Mouse (Mus musculus) heart, postnatal 25 days (tissue): ENCODE measurements around the gene Ctc1. TPM values are rescaled to one million over a fixed set of nuclear protein-coding genes. Genes with fewer than 3 reads are reported as not detected.
A peak's percentile ranks its signal among the peaks of the same experiment; 100 is the strongest.
"Not testable (repeated sequence)": the region's sequence is repeated elsewhere in the genome, so short reads cannot be mapped to it uniquely, and the experiment has no call there.

ENCODE experiments used
- DNase-seq: peaks from one replicate; pipeline ENCODE4 v3.0.0; 2022; ENCODE audit warnings: low spot score
- intact Hi-C: fragments of 180-260 bp; cut with DNase I; formaldehyde crosslinking; loops from one replicate; pipeline ENCODE4 v1.15.1; 2025
- total RNA-seq, 2 experiments: library from RNA; stranded (reverse); gene quantifications; 2 replicates each; pipeline ENCODE4 v1.2.3; 2021

Gene Ctc1
- total RNA-seq = 10 to 100 TPM; 11.5 to 13.7 TPM

DNA sequence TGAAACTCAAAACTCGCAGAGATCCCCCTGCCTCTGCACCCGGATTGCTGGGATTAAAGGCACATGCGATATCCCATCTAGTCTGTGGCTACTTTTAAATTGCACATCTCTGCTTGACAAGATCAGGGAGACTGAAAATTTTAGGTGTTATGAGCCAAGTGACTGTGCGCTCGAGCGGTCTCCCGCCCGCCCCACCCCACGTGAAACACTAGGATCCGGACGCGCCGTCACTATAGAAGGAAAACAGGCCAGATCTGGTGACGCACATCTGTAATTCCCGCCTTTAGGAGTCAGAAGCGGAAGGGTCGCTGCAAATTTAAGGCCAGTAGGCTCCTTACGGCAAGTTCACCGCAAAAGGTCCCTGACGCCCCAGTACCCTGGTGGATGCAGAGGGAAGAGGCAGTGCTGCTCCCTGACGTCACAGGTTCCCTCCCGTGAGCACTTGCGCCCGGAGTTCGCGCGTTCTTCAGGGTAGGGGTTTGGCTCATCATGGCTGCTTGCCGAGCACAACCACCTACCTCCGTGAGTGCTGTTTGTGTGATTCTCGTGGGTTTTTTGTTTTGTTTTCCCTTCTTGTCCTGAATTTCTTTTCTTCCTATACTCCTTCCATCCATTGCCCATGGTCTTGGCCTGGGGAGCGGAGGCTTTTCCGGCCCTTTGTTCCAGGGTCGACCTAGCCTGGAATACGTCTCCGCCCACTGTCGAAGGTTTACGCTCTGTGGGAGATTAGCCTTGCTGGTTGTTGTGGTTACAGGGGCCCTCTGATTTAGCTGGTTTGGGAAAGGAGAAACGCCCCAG, at the start of gene Ctc1:
Gene Ctc1, plus strand, starts transcription at position 268 of the 798 bp plus-strand sequence.
- peak; percentile 82 for DNase-seq
- intact Hi-C loops = loop anchor here (2.0 kb wide), 1 partner anchor 19 kb away; no protein-coding TSS in a partner anchor

DNA sequence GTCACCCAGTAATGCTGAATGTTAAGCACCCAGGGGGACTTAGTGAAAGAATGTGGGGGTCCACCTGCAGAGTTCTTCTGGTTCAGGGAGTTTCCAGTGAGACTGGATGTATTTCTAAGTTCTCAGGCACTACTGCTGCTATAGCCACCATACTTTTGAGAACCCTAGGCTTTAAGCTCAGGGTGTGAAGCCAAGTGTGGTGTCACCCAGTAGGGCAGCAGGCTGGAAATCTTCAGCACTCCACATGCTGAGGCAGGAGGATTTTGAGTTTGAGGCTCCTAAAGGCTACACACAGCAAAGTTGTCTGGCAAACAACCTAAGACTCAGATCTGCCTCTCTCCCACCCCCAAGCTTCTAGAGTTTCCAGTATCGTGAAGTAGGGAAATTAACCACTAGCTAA, 49.2 kb upstream of the Ctc1 start:
- intact Hi-C loops = loop anchor here (1.0 to 5.0 kb wide), 3 partner anchors 16 to 71 kb away; partner anchors contain the start of gene Rpl26
- DNase-seq = no peak

DNA sequence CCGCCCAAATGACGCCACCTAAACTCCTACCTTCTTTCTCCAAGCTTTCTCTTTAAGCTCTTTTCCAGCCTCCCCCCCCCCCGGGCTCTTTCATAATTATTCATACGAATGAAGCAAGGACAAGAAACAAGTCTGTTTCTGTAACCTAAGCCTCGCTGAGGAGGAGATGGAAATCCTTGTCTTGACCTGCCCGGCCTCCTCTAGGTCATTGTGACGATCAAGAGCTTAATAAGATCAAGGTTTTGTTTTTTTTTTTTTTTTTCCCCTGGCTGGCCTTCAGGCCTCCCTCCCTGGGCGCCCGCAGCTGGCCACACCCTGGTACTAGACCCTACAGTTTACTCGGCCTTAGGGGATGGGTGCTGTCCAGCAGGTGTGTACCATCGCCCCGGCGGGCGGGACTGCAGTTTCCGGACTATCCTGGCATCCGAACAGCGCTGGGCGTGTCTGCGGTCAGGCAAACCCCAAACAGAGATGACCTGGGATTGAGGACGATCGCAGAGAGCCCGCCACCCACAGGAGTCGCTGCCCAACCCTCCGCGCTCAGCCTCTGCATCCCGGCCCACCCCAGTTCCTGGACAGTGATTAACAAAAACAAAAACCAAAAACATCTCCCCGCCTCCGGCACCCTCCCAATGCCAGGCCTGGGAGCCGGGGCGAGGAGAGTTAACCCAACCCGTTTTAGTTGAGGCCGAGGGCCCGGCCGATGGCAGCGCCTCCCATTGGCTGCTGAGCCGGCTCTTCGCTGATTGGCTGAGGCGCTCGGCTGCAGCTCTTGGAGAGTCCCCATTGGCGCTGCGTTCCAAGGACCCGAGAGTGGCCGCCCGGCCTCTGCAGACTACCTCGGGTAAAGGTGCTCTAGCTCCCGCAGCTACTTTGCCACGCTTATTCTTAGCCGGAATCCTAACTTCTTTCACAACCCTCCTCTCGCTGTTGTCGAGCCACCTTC, 48.1 kb upstream of the Ctc1 start, which contains the start of gene Slc25a35:
Gene Slc25a35, plus strand, starts transcription at position 795 of the 946 bp plus-strand sequence.
- DNase-seq = peak; percentile 90
- intact Hi-C loops = loop anchor here (5.0 kb wide), 2 partner anchors 65 to 70 kb away; partner anchors contain the start of gene Rpl26

DNA sequence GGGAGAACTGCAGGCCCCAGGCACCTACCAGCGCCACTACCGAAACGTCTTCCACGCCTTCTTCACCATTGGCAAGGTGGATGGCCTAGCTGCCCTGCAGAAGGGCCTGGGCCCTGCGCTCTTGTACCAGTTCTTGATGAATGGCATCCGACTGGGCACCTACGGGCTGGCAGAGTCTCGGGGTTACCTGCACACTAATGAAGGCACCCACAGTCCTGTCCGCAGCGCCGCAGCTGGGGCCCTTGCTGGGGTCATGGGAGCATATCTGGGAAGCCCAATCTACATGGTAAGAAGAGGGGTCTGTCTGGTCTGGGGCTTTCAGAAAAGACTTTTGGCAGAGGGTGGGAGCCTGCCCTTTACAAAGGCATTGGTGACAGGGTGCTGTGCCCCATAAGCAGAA, 47.0 kb upstream of the Ctc1 start:
- intact Hi-C loops = loop anchor here (5.0 kb wide), 2 partner anchors 66 to 69 kb away; partner anchors contain the start of gene Rpl26
- no peak for DNase-seq

DNA sequence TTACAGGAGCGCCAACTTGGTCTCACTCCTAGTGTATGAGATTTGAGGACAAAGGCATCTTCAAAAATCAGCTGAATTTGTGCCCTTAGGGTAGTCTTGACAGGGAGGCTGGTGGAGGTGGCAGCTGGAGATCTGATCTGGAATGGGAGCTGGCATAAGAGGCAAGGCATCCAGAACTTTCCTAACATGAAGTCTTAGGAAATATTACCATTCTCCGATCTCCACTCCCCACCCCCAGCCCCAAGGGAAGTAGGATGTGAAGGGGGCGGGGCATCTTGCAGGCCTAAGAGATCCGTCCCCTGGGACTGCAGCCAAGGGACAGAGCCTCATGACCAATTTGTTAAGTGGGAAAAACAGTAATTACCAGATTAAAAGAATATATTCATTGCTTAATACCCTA, 45.5 kb upstream of the Ctc1 start:
- intact Hi-C loops = no loop called here
- DNase-seq = no peak

- peak; percentile 78 for DNase-seq
- intact Hi-C loops = not testable (repeated sequence)
Observed at GRCm38 (mm10) chr11:68973250-68974058, 42.3 kb upstream of the Ctc1 start.

DNA sequence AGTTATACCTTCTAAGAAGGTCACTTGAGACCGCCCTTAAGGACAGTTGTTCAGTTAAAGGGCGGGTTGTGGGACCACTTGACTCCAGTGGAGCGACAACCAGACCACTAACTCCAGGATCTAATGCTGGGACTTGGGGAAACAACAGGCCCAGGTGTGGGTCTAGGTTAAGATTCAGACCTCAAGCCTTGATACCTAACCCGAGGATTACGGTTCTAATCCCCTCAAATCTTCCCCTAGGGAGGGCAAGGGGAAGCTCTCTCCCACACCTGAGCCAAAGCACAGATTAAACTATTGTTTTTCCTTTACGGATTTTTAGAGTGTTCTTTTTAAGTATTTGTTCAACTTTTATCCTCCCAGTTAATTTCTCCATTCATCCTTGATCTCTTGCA, 41.7 kb upstream of the Ctc1 start:
- intact Hi-C loops = no loop called here
- no peak for DNase-seq

DNA sequence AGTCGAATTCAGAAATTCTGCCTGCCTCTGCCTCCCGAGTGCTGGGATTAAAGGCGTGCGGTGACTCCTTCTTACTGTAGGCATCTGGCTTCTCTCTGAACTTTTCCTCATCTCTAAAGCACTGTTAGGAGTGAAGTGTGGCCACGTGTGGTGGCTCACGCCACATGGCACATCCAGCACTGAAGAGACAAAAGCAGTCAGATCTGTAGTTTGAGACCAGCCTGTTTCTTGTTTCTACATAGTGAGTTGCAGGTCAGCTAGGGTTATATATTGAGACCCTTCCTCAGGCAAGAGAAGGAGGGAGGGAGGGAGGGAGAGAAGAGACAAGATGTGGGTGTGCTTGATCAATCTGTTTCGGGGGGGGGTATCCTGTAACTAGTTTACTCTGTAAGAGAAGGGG, 40.6 kb upstream of the Ctc1 start, which contains the start of gene Rangrf:
Gene Rangrf, minus strand, starts transcription at position 101 of the 400 bp plus-strand sequence.
- intact Hi-C loops = no loop called here
- no peak for DNase-seq

DNA sequence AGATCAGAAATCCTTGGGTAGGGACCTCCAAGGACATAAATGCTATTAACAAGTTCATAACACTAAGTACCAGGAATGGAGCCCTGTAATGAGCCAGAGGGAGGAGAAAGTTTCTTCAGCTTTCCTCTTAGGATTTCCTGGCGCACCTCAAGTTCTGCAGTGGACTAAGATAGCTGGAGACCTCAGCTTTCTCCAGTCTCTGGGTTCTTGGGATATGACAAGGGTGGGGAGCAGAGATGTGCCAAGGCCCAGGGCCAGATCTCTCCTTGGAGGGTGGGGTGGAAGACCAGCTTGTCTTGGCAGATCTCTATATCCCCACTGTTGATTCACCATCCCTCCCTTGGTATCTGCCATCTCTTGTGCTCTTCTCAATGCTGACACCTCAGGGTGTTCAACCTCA, 40.1 kb upstream of the Ctc1 start:
- intact Hi-C loops = no loop called here

DNA sequence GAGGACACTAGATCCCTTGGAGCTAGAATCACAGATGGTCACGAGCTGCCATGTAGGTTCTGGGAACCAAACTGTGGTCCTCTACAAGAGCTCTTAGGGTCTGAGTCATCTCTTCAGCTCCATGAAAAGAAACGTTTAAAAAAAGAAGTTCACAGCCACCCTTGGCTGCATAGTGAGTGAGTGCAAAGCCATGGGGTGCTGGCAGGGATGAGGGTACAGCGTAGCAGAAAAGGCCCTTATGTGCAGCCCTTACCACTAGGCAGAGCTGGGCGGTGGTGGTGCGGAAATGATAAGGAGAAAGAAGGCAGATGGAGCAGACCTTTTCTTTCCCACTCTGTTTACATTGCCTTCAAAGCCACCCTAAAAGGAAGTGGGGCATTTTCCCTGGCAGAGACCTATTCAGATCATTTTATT, 36.4 kb upstream of the Ctc1 start:
- DNase-seq = no peak
- intact Hi-C loops = no loop called here

More for the DNA sequence above, 40.1 kb upstream of the Ctc1 start:
- no peak for DNase-seq

DNA sequence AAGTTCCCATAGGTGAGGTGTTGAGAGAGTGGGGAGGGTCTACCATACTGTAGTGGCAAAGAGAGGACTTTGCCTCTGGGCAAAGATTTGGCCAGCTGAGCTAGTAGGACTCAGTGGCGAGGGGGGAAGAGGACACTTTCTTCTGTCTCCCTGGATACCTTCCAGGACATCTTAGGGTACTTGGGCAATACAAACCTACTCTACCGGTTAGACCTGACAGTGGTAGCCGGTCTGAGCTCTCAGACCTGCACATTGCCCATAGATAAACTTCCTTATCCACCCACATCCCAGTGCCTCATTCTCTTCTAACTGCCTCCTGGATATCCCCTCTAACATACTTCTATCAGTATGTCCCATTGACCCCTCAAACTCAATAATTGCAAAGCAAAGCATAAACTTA, 34.8 kb upstream of the Ctc1 start:
- no peak for DNase-seq
- intact Hi-C loops = no loop called here

GRCm38 (mm10) chr11:68982639-68983369, 32.9 kb upstream of the Ctc1 start:
- peak; percentile 40 for DNase-seq
- intact Hi-C loops = loop anchor here (1.0 kb wide), 2 partner anchors 17 to 79 kb away; no protein-coding TSS in a partner anchor

DNA sequence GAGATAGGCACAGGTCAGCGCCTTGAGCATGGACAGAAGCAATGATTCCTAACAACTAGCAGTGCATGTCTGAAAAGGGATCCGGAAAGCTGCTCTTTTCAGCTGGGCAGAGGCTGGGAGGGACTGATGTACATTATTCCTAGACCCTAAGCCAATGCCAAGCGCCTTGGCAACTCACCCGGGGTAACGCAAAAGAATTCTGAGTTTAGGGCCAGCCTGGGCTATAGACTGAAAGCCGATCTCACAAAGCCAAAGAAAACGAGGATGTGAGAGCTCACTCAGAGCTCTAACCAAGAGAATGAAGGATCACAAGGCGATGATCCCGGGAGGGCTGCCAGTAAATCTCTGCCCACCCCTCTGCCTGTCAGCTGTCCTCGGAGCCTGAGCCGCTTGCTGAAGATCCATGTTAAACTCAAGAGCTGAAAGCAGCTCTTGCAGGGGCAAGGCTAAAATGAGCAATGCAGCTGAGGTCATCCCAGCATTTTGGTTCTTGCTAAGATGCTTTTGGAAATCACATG, 28.3 kb upstream of the Ctc1 start:
- DNase-seq = no peak
- intact Hi-C loops = no loop called here

GRCm38 (mm10) chr11:68988341-68988740, 27.4 kb upstream of the Ctc1 start:
- intact Hi-C loops = no loop called here
- no peak for DNase-seq

DNA sequence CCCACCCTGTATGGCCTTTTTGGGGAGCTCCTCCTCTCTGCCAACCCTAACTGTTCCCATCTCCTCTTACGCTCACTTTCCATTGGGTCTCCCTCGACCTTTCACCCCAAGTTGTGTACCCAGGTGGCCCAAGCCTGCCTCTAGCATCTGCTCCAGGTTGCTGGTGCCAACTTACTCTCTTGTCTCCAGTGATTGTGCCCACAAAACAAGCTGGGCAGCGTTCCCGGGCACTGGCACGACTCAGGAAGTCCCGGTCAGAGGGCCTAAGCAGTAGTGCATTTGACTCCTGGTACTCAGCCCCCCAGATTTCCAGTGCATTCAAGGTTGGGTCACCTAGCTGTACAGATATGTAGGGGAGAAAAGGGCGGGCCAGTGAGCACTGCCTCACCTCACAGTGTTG, 22.6 kb upstream of the Ctc1 start:
- intact Hi-C loops = no loop called here

GRCm38 (mm10) chr11:68994377-68994776, 21.3 kb upstream of the Ctc1 start:
- no peak for DNase-seq
- intact Hi-C loops = no loop called here

More for the DNA sequence above, 22.6 kb upstream of the Ctc1 start:
- no peak for DNase-seq

- intact Hi-C loops = no loop called here
- DNase-seq = no peak
Observed at GRCm38 (mm10) chr11:68997080-68997479, 18.6 kb upstream of the Ctc1 start.

DNA sequence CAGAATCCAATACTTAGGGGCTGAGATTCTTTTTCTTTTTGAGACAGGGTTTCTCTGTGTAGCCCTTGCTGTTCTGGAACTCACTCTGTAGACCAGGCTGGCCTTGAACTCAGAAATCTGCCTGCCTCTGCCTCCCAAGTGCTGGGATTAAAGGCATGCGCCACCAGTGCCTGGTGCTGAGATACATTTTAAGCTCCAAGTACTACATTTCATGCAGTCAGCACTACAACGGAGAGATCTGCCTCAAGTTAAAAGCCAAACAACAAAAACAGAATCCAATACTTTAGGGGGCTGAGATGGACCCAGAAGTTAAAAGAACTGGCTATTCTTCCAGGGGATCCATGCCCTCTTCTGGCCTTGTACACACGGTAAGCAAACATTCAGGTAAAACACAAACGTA, 12.9 kb upstream of the Ctc1 start:
- DNase-seq, intact Hi-C loops: not testable (repeated sequence)

GRCm38 (mm10) chr11:69003592-69003991, 12.1 kb upstream of the Ctc1 start:
- intact Hi-C loops = no loop called here
- no peak for DNase-seq
